Mouse (Mus musculus): Measurements from ENCODE around the gene Prlh. TPM values are rescaled to one million over a fixed set of nuclear protein-coding genes. Genes with fewer than 3 reads are reported as not detected.

Prlh gene
- polyA plus RNA-seq, 1 experiment from 2014 or later: not detected

GRCm38 (mm10) chr1:90936990-90937389, 15.9 kb upstream of the Prlh start:
- no peaks in the 10 kb centered on the region for H3K9me3 ChIP-seq (ENCODE audit: control insufficient read depth, low read length)
- WGBS: 63% methylated on average over 9 of the region's 9 CpGs
- H3K27me3 ChIP-seq (replicated peaks; ENCODE audit: control insufficient read depth, insufficient read depth, low read length): no peaks in the 10 kb centered on the region
- H3K4me1 ChIP-seq (ENCODE audit: control insufficient read depth, insufficient read depth, low read length): no peaks in the 10 kb centered on the region
- no peak overlapping the region for H3K4me2 ChIP-seq (ENCODE audit: low read depth, low read length)
- no peak overlapping the region for H3K27ac ChIP-seq (replicated peaks; ENCODE audit: low read depth, low read length)
- ATAC-seq (ENCODE audit: low read depth) (no peak), DNase-seq (ENCODE audit: low spot score) (no peak)
- no peak overlapping the region for H3K9ac ChIP-seq (ENCODE audit: low read depth, low read length)
- H3K36me3 ChIP-seq (ENCODE audit: control insufficient read depth, insufficient read depth, low read length): no peaks in the 10 kb centered on the region
- no peak overlapping the region for H3K4me3 ChIP-seq (ENCODE audit: low read depth, low read length)

GRCm38 (mm10) chr1:90939980-90940379, 12.9 kb upstream of the Prlh start:
- Histone ChIP-seq H3K4me3 (ENCODE audit: low read depth, low read length) (no peak overlapping the region), H3K27ac (replicated peaks; ENCODE audit: low read depth, low read length) (no peak overlapping the region), H3K4me2 (ENCODE audit: low read depth, low read length) (no peak overlapping the region), H3K4me1 (ENCODE audit: control insufficient read depth, insufficient read depth, low read length) (no peaks in the 10 kb centered on the region), H3K9me3 (ENCODE audit: control insufficient read depth, low read length) (no peaks in the 10 kb centered on the region), H3K36me3 (ENCODE audit: control insufficient read depth, insufficient read depth, low read length) (no peaks in the 10 kb centered on the region), H3K27me3 (replicated peaks; ENCODE audit: control insufficient read depth, insufficient read depth, low read length) (no peaks in the 10 kb centered on the region), H3K9ac (ENCODE audit: low read depth, low read length) (no peak overlapping the region)
- ATAC-seq (ENCODE audit: low read depth) (no peak), DNase-seq (ENCODE audit: low spot score) (no peak)
- 81% methylated on average over 4 of the region's 4 CpGs for WGBS

GRCm38 (mm10) chr1:90945171-90945570, 7.7 kb upstream of the Prlh start:
- Histone ChIP-seq H3K9ac (ENCODE audit: low read depth, low read length) (no peak overlapping the region), H3K9me3 (ENCODE audit: control insufficient read depth, low read length) (no peaks in the 10 kb centered on the region), H3K36me3 (ENCODE audit: control insufficient read depth, insufficient read depth, low read length) (no peaks in the 10 kb centered on the region), H3K27me3 (replicated peaks; ENCODE audit: control insufficient read depth, insufficient read depth, low read length) (no peaks in the 10 kb centered on the region), H3K4me1 (ENCODE audit: control insufficient read depth, insufficient read depth, low read length) (no peaks in the 10 kb centered on the region), H3K27ac (replicated peaks; ENCODE audit: low read depth, low read length) (no peak overlapping the region), H3K4me2 (ENCODE audit: low read depth, low read length) (no peak overlapping the region), H3K4me3 (ENCODE audit: low read depth, low read length) (no peak overlapping the region)
- ATAC-seq (ENCODE audit: low read depth) (no peak), DNase-seq (ENCODE audit: low spot score) (no peak)
- WGBS: 59% methylated on average over 10 of the region's 10 CpGs

- ATAC-seq (ENCODE audit: low read depth) (no peak), DNase-seq (ENCODE audit: low spot score) (no peak)
- Histone ChIP-seq H3K27ac (replicated peaks; ENCODE audit: low read depth, low read length) (no peak overlapping the region), H3K9ac (ENCODE audit: low read depth, low read length) (no peak overlapping the region), H3K36me3 (ENCODE audit: control insufficient read depth, insufficient read depth, low read length) (no peaks in the 10 kb centered on the region), H3K4me2 (ENCODE audit: low read depth, low read length) (no peak overlapping the region), H3K9me3 (ENCODE audit: control insufficient read depth, low read length) (no peaks in the 10 kb centered on the region), H3K27me3 (replicated peaks; ENCODE audit: control insufficient read depth, insufficient read depth, low read length) (no peaks in the 10 kb centered on the region), H3K4me1 (ENCODE audit: control insufficient read depth, insufficient read depth, low read length) (no peaks in the 10 kb centered on the region), H3K4me3 (ENCODE audit: low read depth, low read length) (no peak overlapping the region)
- WGBS: 76% methylated on average over 2 of the region's 2 CpGs
Measured at GRCm38 (mm10) chr1:90947252-90947651, 5.7 kb upstream of the Prlh start.

- no peak for ATAC-seq (ENCODE audit: low read depth)
- no peak for DNase-seq (ENCODE audit: low spot score)
- 64% methylated on average over 9 of the region's 9 CpGs for WGBS
- 0 out of 2 replicates have a peak, but pooled peaks cover 5% of the 10 kb centered on the region for H3K4me1 ChIP-seq (ENCODE audit: control insufficient read depth, insufficient read depth, low read length)
- no peaks in the 10 kb centered on the region for H3K27me3 ChIP-seq (replicated peaks; ENCODE audit: control insufficient read depth, insufficient read depth, low read length)
- H3K27ac ChIP-seq (replicated peaks; ENCODE audit: low read depth, low read length): no peak overlapping the region
- no peaks in the 10 kb centered on the region for H3K36me3 ChIP-seq (ENCODE audit: control insufficient read depth, insufficient read depth, low read length)
- no peak overlapping the region for H3K4me3 ChIP-seq (ENCODE audit: low read depth, low read length)
- H3K9me3 ChIP-seq (ENCODE audit: control insufficient read depth, low read length): no peaks in the 10 kb centered on the region
- no peak overlapping the region for H3K9ac ChIP-seq (ENCODE audit: low read depth, low read length)
- H3K4me2 ChIP-seq (ENCODE audit: low read depth, low read length): no peak overlapping the region
Measured at GRCm38 (mm10) chr1:90949309-90949708, 3.6 kb upstream of the Prlh start.

- Histone ChIP-seq H3K27ac (replicated peaks; ENCODE audit: low read depth, low read length) (no peak overlapping the region), H3K9me3 (ENCODE audit: control insufficient read depth, low read length) (no peaks in the 10 kb centered on the region), H3K9ac (ENCODE audit: low read depth, low read length) (no peak overlapping the region), H3K36me3 (ENCODE audit: control insufficient read depth, insufficient read depth, low read length) (no peaks in the 10 kb centered on the region), H3K27me3 (replicated peaks; ENCODE audit: control insufficient read depth, insufficient read depth, low read length) (no peaks in the 10 kb centered on the region), H3K4me1 (ENCODE audit: control insufficient read depth, insufficient read depth, low read length) (0 out of 2 replicates have a peak, but pooled peaks cover 5% of the 10 kb centered on the region), H3K4me3 (ENCODE audit: low read depth, low read length) (no peak overlapping the region), H3K4me2 (ENCODE audit: low read depth, low read length) (no peak overlapping the region)
- ATAC-seq (ENCODE audit: low read depth): no peak
- DNase-seq (ENCODE audit: low spot score): no peak
- WGBS: 88% methylated on average over 7 of the region's 7 CpGs
Measured at GRCm38 (mm10) chr1:90951670-90952069, 1.2 kb upstream of the Prlh start.

GRCm38 (mm10) chr1:90953688-90954087, 780 bp downstream of the Prlh start:
- Histone ChIP-seq H3K9ac (ENCODE audit: low read depth, low read length) (no peak overlapping the region), H3K4me3 (ENCODE audit: low read depth, low read length) (no peak overlapping the region), H3K27me3 (replicated peaks; ENCODE audit: control insufficient read depth, insufficient read depth, low read length) (no peaks in the 10 kb centered on the region), H3K36me3 (ENCODE audit: control insufficient read depth, insufficient read depth, low read length) (no peaks in the 10 kb centered on the region), H3K9me3 (ENCODE audit: control insufficient read depth, low read length) (no peaks in the 10 kb centered on the region), H3K4me1 (ENCODE audit: control insufficient read depth, insufficient read depth, low read length) (0 out of 2 replicates have a peak, but pooled peaks cover 5% of the 10 kb centered on the region), H3K4me2 (ENCODE audit: low read depth, low read length) (no peak overlapping the region), H3K27ac (replicated peaks; ENCODE audit: low read depth, low read length) (no peak overlapping the region)
- ATAC-seq (ENCODE audit: low read depth): no peak; the same call in 1 of the 2 replicates
- DNase-seq (ENCODE audit: low spot score): peak; percentile 12
- WGBS: 64% methylated on average over 10 of the region's 11 CpGs

- peak; percentile 89 for DNase-seq (ENCODE audit: low spot score)
- Histone ChIP-seq H3K27me3 (replicated peaks; ENCODE audit: control insufficient read depth, insufficient read depth, low read length) (no peaks in the 10 kb centered on the region), H3K9ac (ENCODE audit: low read depth, low read length) (no peak overlapping the region), H3K36me3 (ENCODE audit: control insufficient read depth, insufficient read depth, low read length) (no peaks in the 10 kb centered on the region), H3K9me3 (ENCODE audit: control insufficient read depth, low read length) (no peaks in the 10 kb centered on the region), H3K4me1 (ENCODE audit: control insufficient read depth, insufficient read depth, low read length) (0 out of 2 replicates have a peak, but pooled peaks cover 5% of the 10 kb centered on the region), H3K27ac (replicated peaks; ENCODE audit: low read depth, low read length) (no peak overlapping the region), H3K4me3 (ENCODE audit: low read depth, low read length) (no peak overlapping the region), H3K4me2 (ENCODE audit: low read depth, low read length) (no peak overlapping the region)
- peak; percentile 90 for ATAC-seq (ENCODE audit: low read depth)
- WGBS: 25% methylated on average over 7 of the region's 7 CpGs
Measured at GRCm38 (mm10) chr1:90956245-90957096, 3.6 kb downstream of the Prlh start.

GRCm38 (mm10) chr1:90962526-90962925, 9.6 kb downstream of the Prlh start:
- H3K27ac ChIP-seq (replicated peaks; ENCODE audit: low read depth, low read length): no peak overlapping the region; the same call in 1 of the 2 replicates
- no peak overlapping the region for H3K4me3 ChIP-seq (ENCODE audit: low read depth, low read length)
- H3K4me1 ChIP-seq (ENCODE audit: control insufficient read depth, insufficient read depth, low read length): peaks cover 7% of the 10 kb centered on the region
- 30% methylated on average over 4 of the region's 4 CpGs for WGBS
- ATAC-seq (ENCODE audit: low read depth) (no peak), DNase-seq (ENCODE audit: low spot score) (no peak)
- no peak overlapping the region for H3K4me2 ChIP-seq (ENCODE audit: low read depth, low read length)
- no peaks in the 10 kb centered on the region for H3K27me3 ChIP-seq (replicated peaks; ENCODE audit: control insufficient read depth, insufficient read depth, low read length)
- H3K9ac ChIP-seq (ENCODE audit: low read depth, low read length): no peak overlapping the region; the same call in 1 of the 2 replicates
- no peaks in the 10 kb centered on the region for H3K9me3 ChIP-seq (ENCODE audit: control insufficient read depth, low read length)
- no peaks in the 10 kb centered on the region for H3K36me3 ChIP-seq (ENCODE audit: control insufficient read depth, insufficient read depth, low read length)

Measured in embryonic facial prominence, embryonic 14.5 days (tissue).